Mouse (Mus musculus) liver, adult 2 months (tissue): Measurements from ENCODE around the gene Bphl. TPM values are rescaled to one million over a fixed set of nuclear protein-coding genes. Genes with fewer than 3 reads are reported as not detected.
"Not testable (repeated sequence)": the region's sequence is repeated elsewhere in the genome, so short reads cannot be mapped to it uniquely, and the experiment has no call there.

Source experiments
- DNase-seq: peaks from one replicate; pipeline ENCODE4 v3.0.0-alpha.2; 2011; ENCODE audit warnings: low read depth, low spot score; ENCODE audit errors: extremely low read depth
- H3K27ac ChIP-seq: fragments of 200-500 bp; replicated peaks from 2 replicates; pipeline ENCODE4 v1.5.1; 2012; ENCODE audit warnings: low read depth, mild to moderate bottlenecking, control low read depth, inconsistent platforms, low read length; ENCODE audit not compliant: insufficient read depth
- H3K27me3 ChIP-seq: fragments of 200-500 bp; 2 replicates; pipeline ENCODE4 v1.6.1; 2012; ENCODE audit warnings: mild to moderate bottlenecking, moderate library complexity, low read length, inconsistent platforms; ENCODE audit not compliant: control insufficient read depth, insufficient read depth
- H3K36me3 ChIP-seq: fragments of 200-500 bp; 2 replicates; pipeline ENCODE4 v1.6.1; 2012; ENCODE audit warnings: low read length, inconsistent platforms; ENCODE audit not compliant: control insufficient read depth, insufficient read depth
- H3K4me1 ChIP-seq: fragments of 200-500 bp; 2 replicates; pipeline ENCODE4 v1.6.1; 2011; ENCODE audit warnings: low read length; ENCODE audit not compliant: control insufficient read depth, insufficient read depth
- H3K4me3 ChIP-seq: fragments of 200-500 bp; 2 replicates; pipeline ENCODE4 v1.5.1; 2011; ENCODE audit warnings: low read depth, mild to moderate bottlenecking, control low read depth, low read length, moderate library complexity; ENCODE audit not compliant: insufficient read depth
- H3K79me2 ChIP-seq: fragments of 200-500 bp; 2 replicates; pipeline ENCODE4 v1.6.1; 2012; ENCODE audit warnings: inconsistent platforms, mild to moderate bottlenecking, low read length, moderate library complexity; ENCODE audit not compliant: control insufficient read depth, insufficient read depth
- H3K9ac ChIP-seq: fragments of 200-500 bp; 2 replicates; pipeline ENCODE4 v1.6.1; 2012; ENCODE audit warnings: low read depth, mild to moderate bottlenecking, control low read depth, inconsistent platforms, low read length
- CTCF ChIP-seq: fragments of 200-500 bp; IDR thresholded peaks from 2 replicates; pipeline ENCODE4 v1.5.1; 2011; ENCODE audit warnings: low read depth, low read length, control low read depth
- POLR2A ChIP-seq: fragments of 200-500 bp; IDR thresholded peaks from 2 replicates; pipeline ENCODE4 v1.6.1; 2011; ENCODE audit warnings: low read length, control low read depth; ENCODE audit not compliant: insufficient read depth; ENCODE audit errors: extremely low read depth
- WGBS: fragments of 180-500 bp; shearing (Covaris S2); methylation state at CpG from one replicate; pipeline ENCODE4 v1.1.7; 2018; 5-methylcytosine and 5-hydroxymethylcytosine counted together
- polyA plus RNA-seq: library from polyadenylated mRNA; depleted of rRNA; stranded (reverse); fragments of >200 nt; gene quantifications from 2 replicates; pipeline ENCODE4 v1.2.3, GENCODE M21; 2012
- total RNA-seq: library from RNA; depleted of rRNA; stranded (reverse); fragments of >200 nt; gene quantifications from 2 replicates; pipeline ENCODE4 v1.2.3, GENCODE M21; 2014

Bphl gene
- total and polyA plus RNA-seq, 2 experiments = 241 to 287 TPM

- H3K4me3 ChIP-seq = no peak overlapping the region
- no peak overlapping the region for H3K9ac ChIP-seq
- no peak for DNase-seq
- H3K4me1 ChIP-seq = no peaks in the 10 kb centered on the region
- H3K79me2 ChIP-seq = no peaks in the 10 kb centered on the region
- TF ChIP-seq POLR2A = no peak
- TF ChIP-seq CTCF = no peak
- WGBS = 53% methylated on average over 4 of the region's 4 CpGs
- no peak overlapping the region for H3K27ac ChIP-seq
- H3K27me3 ChIP-seq = no peaks in the 10 kb centered on the region
- peaks cover 26% of the 10 kb centered on the region for H3K36me3 ChIP-seq
Observed at GRCm38 (mm10) chr13:34070296-34070695, 32.9 kb downstream of the Bphl start.

GRCm38 (mm10) chr13:34071836-34072235 lies 34.4 kb downstream of the Bphl start:
- WGBS = 87% methylated on average over 6 of the region's 6 CpGs

GRCm38 (mm10) chr13:34072847-34073246 lies 35.5 kb downstream of the Bphl start:
- Histone ChIP-seq H3K79me2 (no peaks in the 10 kb centered on the region; the same call in 1 of the 2 replicates), H3K27ac (no peak overlapping the region), H3K4me1 (peaks cover 7% of the 10 kb centered on the region), H3K27me3 (no peaks in the 10 kb centered on the region), H3K36me3 (peaks cover 14% of the 10 kb centered on the region), H3K9ac (no peak overlapping the region), H3K4me3 (no peak overlapping the region)
- DNase-seq = peak; percentile 39
- TF ChIP-seq CTCF = no peak
- no peak for TF ChIP-seq POLR2A
- 66% methylated on average over 3 of the region's 3 CpGs for WGBS

More at GRCm38 (mm10) chr13:34071836-34072235, 34.4 kb downstream of the Bphl start:
- no peak overlapping the region for H3K4me3 ChIP-seq
- H3K4me1 ChIP-seq = peaks cover 7% of the 10 kb centered on the region
- no peaks in the 10 kb centered on the region for H3K27me3 ChIP-seq
- DNase-seq = no peak
- peaks cover 18% of the 10 kb centered on the region for H3K36me3 ChIP-seq
- H3K9ac ChIP-seq = no peak overlapping the region
- TF ChIP-seq CTCF (no peak), POLR2A (no peak)
- H3K79me2 ChIP-seq = no peaks in the 10 kb centered on the region; the same call in 1 of the 2 replicates
- no peak overlapping the region for H3K27ac ChIP-seq

- not testable (repeated sequence) for DNase-seq, H3K4me3 ChIP-seq, H3K27me3 ChIP-seq, H3K9ac ChIP-seq, H3K79me2 ChIP-seq, H3K27ac ChIP-seq, H3K36me3 ChIP-seq
- H3K4me1 ChIP-seq = peaks cover 13% of the 10 kb centered on the region
- WGBS = 90% methylated on average over 12 of the region's 17 CpGs
Observed at GRCm38 (mm10) chr13:34074441-34074840, 37.0 kb downstream of the Bphl start.

GRCm38 (mm10) chr13:34075893-34076292 lies 38.5 kb downstream of the Bphl start:
- DNase-seq, H3K4me3 ChIP-seq, H3K9ac ChIP-seq, H3K27me3 ChIP-seq, H3K79me2 ChIP-seq, H3K36me3 ChIP-seq, H3K27ac ChIP-seq: not testable (repeated sequence)
- WGBS = 50% methylated on average over 6 of the region's 6 CpGs
- H3K4me1 ChIP-seq = peaks cover 13% of the 10 kb centered on the region

GRCm38 (mm10) chr13:34076561-34077491 lies 39.4 kb downstream of the Bphl start:
- peak; percentile 90 for DNase-seq
- WGBS = 16% methylated on average over 20 of the region's 20 CpGs
- 0 out of 2 replicates have a peak, but pooled peaks have one; percentile 9 for TF ChIP-seq CTCF
- no peak for TF ChIP-seq POLR2A
- Histone ChIP-seq H3K4me1 (peaks cover 13% of the 10 kb centered on the region), H3K4me3 (peak overlapping the region; percentile 45), H3K9ac (peak overlapping the region; percentile 43), H3K27ac (peak overlapping the region; percentile 66), H3K36me3 (peaks cover 4% of the 10 kb centered on the region; the same call in 1 of the 2 replicates), H3K27me3 (no peaks in the 10 kb centered on the region), H3K79me2 (no peaks in the 10 kb centered on the region; the same call in 1 of the 2 replicates)
